Mouse (Mus musculus) neutrophil, adult 83 days (primary cell): ENCODE measurements around the gene Defa22. TPM values are rescaled to one million over a fixed set of nuclear protein-coding genes. Genes with fewer than 3 reads are reported as not detected.

Experiments used
- total RNA-seq, 2 experiments: library from RNA; stranded (reverse); gene quantifications; one replicate each; pipeline ENCODE4 v1.2.4; 2023

Gene Defa22
- total RNA-seq: not detected

DNA sequence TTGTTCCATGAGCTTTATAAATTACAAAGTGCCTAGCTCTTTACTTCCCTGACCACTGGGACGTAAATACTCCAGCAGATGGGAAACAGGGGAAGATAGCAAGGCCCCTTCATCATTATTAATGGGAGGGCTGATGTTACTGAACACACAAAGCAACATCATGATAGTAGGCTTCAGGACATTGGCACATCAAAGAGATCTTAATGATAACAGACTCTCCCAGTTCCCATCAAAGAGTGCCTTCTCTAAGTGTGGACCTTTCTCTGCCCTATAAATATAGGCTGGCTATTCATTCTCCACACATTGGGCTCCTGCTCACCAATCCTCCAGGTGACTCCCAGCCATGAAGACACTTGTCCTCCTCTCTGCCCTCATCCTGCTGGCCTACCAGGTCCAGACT is at the start of gene Defa22:
TSS of gene Defa22 (plus strand) at position 301 of the 400 bp plus-strand sequence.

DNA sequence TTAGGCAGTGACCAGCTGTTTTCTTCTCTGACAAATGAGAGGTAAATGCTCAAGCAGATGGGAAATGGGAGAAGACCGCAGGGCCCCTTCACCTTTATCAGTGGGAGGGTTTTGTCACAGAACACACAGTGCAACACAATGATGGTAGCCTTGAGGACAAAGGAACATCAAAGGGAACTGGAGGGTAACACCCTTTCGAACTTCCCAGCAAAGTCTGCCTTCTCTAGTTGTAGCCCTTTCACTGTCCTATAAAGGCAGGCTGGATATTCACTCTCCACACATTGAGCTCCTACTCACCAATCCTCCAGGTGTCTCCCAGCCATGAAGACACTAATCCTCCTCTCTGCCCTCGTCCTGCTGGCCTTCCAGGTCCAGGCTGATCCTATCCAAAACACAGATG is 27.7 kb upstream of the Defa22 start, which contains the start of gene Defa30:
TSS of gene Defa30 (plus strand) at position 301 of the 400 bp plus-strand sequence.

DNA sequence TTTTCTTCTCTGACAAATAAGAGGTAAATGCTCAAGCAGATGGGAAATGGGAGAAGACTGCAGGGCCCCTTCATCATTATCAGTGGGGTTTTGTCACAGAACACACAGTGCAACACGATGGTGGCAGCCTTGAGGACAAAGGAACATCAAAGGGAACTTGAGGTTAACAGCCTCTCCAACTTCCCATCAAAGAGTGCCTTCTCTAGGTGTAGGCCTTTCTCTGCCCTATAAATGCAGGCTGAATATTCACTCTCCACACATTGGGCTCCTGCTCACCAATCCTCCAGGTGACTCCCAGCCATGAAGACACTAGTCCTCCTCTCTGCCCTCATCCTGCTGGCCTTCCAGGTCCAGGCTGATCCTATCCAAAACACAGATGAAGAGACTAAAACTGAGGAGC is 29.2 kb downstream of the Defa22 start, which contains the start of gene Defa31:
TSS of gene Defa31 (plus strand) at position 301 of the 400 bp plus-strand sequence.

DNA sequence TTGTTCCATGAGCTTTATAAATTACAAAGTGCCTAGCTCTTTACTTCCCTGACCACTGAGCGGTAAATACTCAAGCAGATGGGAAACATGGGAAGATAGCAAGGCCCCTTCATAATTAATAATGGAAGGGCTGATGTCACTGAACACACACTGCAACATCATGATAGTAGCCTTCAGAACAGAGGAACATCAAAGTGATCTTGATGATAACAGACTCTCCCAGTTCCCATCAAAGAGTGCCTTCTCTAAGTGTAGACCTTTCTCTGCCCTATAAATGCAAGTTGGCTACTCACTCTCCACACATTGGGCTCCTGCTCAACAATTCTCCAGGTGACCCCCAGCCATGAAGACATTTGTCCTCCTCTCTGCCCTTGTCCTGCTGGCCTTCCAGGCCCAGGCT is 39.2 kb downstream of the Defa22 start, which contains the start of gene Gm15293:
TSS of gene Gm15293 (plus strand) at position 301 of the 400 bp plus-strand sequence.

Other genes starting within 250 kb of the Defa22 start
- gene Gm6040, start 240.2 kb upstream of the Defa22 start, total RNA-seq: not detected
- gene AY761185, start 217.6 kb upstream of the Defa22 start, total RNA-seq: not detected
- gene Defa21, start 136.7 kb upstream of the Defa22 start, total RNA-seq: not detected
- not detected for gene Defa23, start 107.2 kb upstream of the Defa22 start, total RNA-seq
- not detected for gene Defa35, start 97.2 kb upstream of the Defa22 start, total RNA-seq
- gene Defa25, start 77.8 kb upstream of the Defa22 start, total RNA-seq: not detected
- gene Gm14851, start 66.2 kb upstream of the Defa22 start, total RNA-seq: not detected
- not detected for gene Defa30, start 27.6 kb upstream of the Defa22 start, total RNA-seq
- not detected for gene Defa31, start 29.3 kb downstream of the Defa22 start, total RNA-seq
- gene Gm15293, start 39.3 kb downstream of the Defa22 start, total RNA-seq: not detected
- not detected for gene Gm15292, start 87.5 kb downstream of the Defa22 start, total RNA-seq
- not detected for gene Defa27, start 153.3 kb downstream of the Defa22 start, total RNA-seq
- not detected for gene Defa29, start 164.7 kb downstream of the Defa22 start, total RNA-seq
- not detected for gene Defa2, start 216.2 kb downstream of the Defa22 start, total RNA-seq
- not detected for gene Defa33, start 229.5 kb downstream of the Defa22 start, total RNA-seq